Mouse (Mus musculus) activated CD4-positive, CD25-positive, alpha-beta regulatory T cell, adult 9 weeks (primary cell): ENCODE data around the gene Yeats4. TPM values are rescaled to one million over a fixed set of nuclear protein-coding genes. Genes with fewer than 3 reads are reported as not detected.

Source experiments
- polyA plus RNA-seq: library from polyadenylated mRNA; unstranded; fragments of 100-300 nt; shearing (Covaris generic); gene quantifications from one replicate; pipeline ENCODE4 v1.2.1, GENCODE M21; 2017

The Yeats4 gene
- 55.1 TPM for polyA plus RNA-seq

GRCm38 (mm10) chr10:117224102-117224990 is at the start of gene Yeats4:
Gene Yeats4 (minus strand): TSS chr10:117224507.

GRCm38 (mm10) chr10:117238603-117239002 is 14.3 kb upstream of the Yeats4 start, which contains the start of gene 9530003J23Rik:
Gene 9530003J23Rik (minus strand): TSS chr10:117238703.

Other genes starting within 250 kb of the Yeats4 start
- not detected for gene Best3, start 238.2 kb downstream of the Yeats4 start, polyA plus RNA-seq
- not detected for gene Lrrc10, start 179.2 kb downstream of the Yeats4 start, polyA plus RNA-seq
- 205 TPM for gene Cct2, start 160.7 kb downstream of the Yeats4 start, polyA plus RNA-seq
- 26.3 TPM for gene Frs2, start 76.0 kb downstream of the Yeats4 start, polyA plus RNA-seq
- gene 9530003J23Rik, start 14.2 kb upstream of the Yeats4 start, polyA plus RNA-seq = not detected
- gene Lyz2, start 57.8 kb upstream of the Yeats4 start, polyA plus RNA-seq = 15.6 TPM
- gene Lyz1, start 68.4 kb upstream of the Yeats4 start, polyA plus RNA-seq = not detected
- 144 TPM for gene Cpsf6, start 155.5 kb upstream of the Yeats4 start, polyA plus RNA-seq